Mouse (Mus musculus): ENCODE results near the gene Bloc1s6. TPM values are rescaled to one million over a fixed set of nuclear protein-coding genes. Genes with fewer than 3 reads are reported as not detected.

Bloc1s6 gene
- polyA plus RNA-seq, 1 experiment from 2014 or later: 49.6 TPM

- no peak overlapping the region for H3K4me2 ChIP-seq (ENCODE audit: low read length)
- H3K4me1 ChIP-seq (replicated peaks; ENCODE audit: control insufficient read depth, insufficient read depth, low read length): no peaks in the 10 kb centered on the region
- no peaks in the 10 kb centered on the region for H3K36me3 ChIP-seq (ENCODE audit: control insufficient read depth, insufficient read depth, low read length)
- H3K9ac ChIP-seq (ENCODE audit: low read length): no peak overlapping the region
- H3K27ac ChIP-seq (ENCODE audit: low read depth): no peak overlapping the region
- no peaks in the 10 kb centered on the region for H3K27me3 ChIP-seq (replicated peaks; ENCODE audit: control insufficient read depth, insufficient read depth, low read length)
- no peak overlapping the region for H3K4me3 ChIP-seq (ENCODE audit: low read depth, low read length)
- WGBS: 69% methylated on average over 7 of the region's 7 CpGs
- DNase-seq (ENCODE audit: low spot score) (no peak), ATAC-seq (replicated peaks; ENCODE audit: low FRiP score, low TSS enrichment, low read depth) (no peak)
- H3K9me3 ChIP-seq (ENCODE audit: control insufficient read depth, low read length): no peaks in the 10 kb centered on the region
Observed at GRCm38 (mm10) chr2:122789311-122789710, 51.0 kb downstream of the Bloc1s6 start.

- Histone ChIP-seq H3K27me3 (replicated peaks; ENCODE audit: control insufficient read depth, insufficient read depth, low read length) (no peaks in the 10 kb centered on the region), H3K4me2 (ENCODE audit: low read length) (no peak overlapping the region), H3K36me3 (ENCODE audit: control insufficient read depth, insufficient read depth, low read length) (no peaks in the 10 kb centered on the region), H3K9ac (ENCODE audit: low read length) (no peak overlapping the region), H3K4me3 (ENCODE audit: low read depth, low read length) (no peak overlapping the region), H3K9me3 (ENCODE audit: control insufficient read depth, low read length) (no peaks in the 10 kb centered on the region), H3K4me1 (replicated peaks; ENCODE audit: control insufficient read depth, insufficient read depth, low read length) (no peaks in the 10 kb centered on the region), H3K27ac (ENCODE audit: low read depth) (no peak overlapping the region)
- no peak for ATAC-seq (replicated peaks; ENCODE audit: low FRiP score, low TSS enrichment, low read depth)
- no peak for DNase-seq (ENCODE audit: low spot score)
- WGBS: 69% methylated on average over 6 of the region's 6 CpGs
Observed at GRCm38 (mm10) chr2:122789730-122790129, 51.4 kb downstream of the Bloc1s6 start.

Other genes starting within 250 kb of the Bloc1s6 start
- 12.4 and 13.2 TPM in 2 replicates for gene Gatm, start 127.2 kb upstream of the Bloc1s6 start, polyA plus RNA-seq (2014; fragmentation: Nextera tagmentation; extraction: Ambion mirVana)
- gene AA467197, start 101.5 kb upstream of the Bloc1s6 start, polyA plus RNA-seq (2014; fragmentation: Nextera tagmentation; extraction: Ambion mirVana): 3.2 and 5.2 TPM in 2 replicates
- gene Slc30a4, start 35.8 kb upstream of the Bloc1s6 start, polyA plus RNA-seq (2014; fragmentation: Nextera tagmentation; extraction: Ambion mirVana): 13.7 and 14.6 TPM in 2 replicates
- gene Sqor, start 26.7 kb downstream of the Bloc1s6 start, polyA plus RNA-seq (2014; fragmentation: Nextera tagmentation; extraction: Ambion mirVana): 13.9 and 17.7 TPM in 2 replicates